Mouse (Mus musculus): ENCODE measurements around the gene Syne4.

Gene Syne4

GRCm38 (mm10) chr7:30314721-30315155, at the start of gene Syne4:
Syne4 (plus strand) TSS chr7:30314807.
- DNase-seq, result peak; percentile 66

GRCm38 (mm10) chr7:30265041-30265440, 49.6 kb upstream of the Syne4 start:
- DNase-seq, result no peak

- DNase-seq, result no peak
Observed at GRCm38 (mm10) chr7:30265531-30265930, 49.1 kb upstream of the Syne4 start.

- no peak for DNase-seq
Observed at GRCm38 (mm10) chr7:30265935-30266334, 48.7 kb upstream of the Syne4 start.

DNA sequence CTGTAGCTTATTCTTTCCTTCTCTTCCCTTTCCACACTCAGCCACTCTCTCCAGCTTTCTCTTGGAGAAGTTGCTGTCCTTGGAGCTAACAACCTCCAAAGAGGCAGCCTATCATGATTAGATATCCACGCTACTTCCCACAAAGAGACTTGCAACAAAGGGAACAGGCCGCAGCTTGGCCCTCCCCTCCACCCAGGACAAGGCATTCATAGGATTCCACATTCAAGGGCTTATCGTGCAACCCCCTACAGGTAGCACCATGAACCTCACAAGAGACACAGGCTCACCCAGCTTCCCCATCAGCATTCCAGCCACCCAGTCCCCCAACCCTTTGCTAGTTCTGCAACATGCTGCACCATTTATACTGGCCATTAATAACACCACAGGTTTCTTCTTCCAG, 47.8 kb upstream of the Syne4 start:
- DNase-seq, result no peak

DNA sequence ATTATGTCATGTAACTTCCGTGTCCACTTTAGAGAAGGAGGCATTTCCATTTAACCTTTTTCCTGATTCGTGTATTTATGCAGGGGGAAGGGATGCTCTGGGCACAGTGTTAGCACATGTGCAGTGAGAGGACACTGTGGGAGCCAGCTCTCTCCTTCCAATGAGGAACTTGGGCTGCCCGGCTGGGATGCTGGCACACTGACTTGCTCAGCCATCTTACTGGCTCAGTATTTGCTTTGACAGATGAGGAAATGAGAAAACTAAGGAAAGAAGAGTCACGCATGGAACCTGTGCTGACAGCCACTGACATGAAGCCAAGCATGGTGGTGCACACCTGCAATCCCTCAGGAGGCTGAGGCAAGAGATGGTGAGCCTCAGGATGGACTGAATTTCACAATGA, 45.0 kb upstream of the Syne4 start:
- DNase-seq, result no peak

GRCm38 (mm10) chr7:30274383-30274782, 40.2 kb upstream of the Syne4 start:
- no peak for DNase-seq

GRCm38 (mm10) chr7:30278911-30279310, 35.7 kb upstream of the Syne4 start:
- DNase-seq, result no peak

DNA sequence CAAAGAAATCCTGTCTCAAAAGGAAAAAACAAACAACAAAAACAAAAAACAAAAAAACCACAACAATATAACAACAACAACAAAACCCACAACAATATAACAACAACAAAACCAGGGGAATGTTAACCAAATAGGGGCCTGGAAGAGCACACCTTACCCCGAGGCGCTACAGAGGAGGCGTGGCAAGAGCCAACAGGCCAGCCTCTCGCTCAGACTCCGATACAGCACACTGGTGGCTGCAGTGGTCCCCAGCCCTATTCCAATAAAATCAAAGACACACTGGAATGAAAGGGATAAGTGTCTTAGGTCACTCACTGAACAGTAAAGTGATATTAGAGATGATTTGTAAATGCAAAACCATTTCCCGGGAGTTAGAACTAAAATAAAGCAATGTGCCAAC, 35.1 kb upstream of the Syne4 start:
- no peak for DNase-seq

GRCm38 (mm10) chr7:30279951-30280669, 34.5 kb upstream of the Syne4 start, which contains the start of the genes Thap8 and Wdr62:
Thap8 (plus strand) TSS chr7:30280094.
Wdr62 (minus strand) TSS chr7:30280419.
- peak; percentile 90 for DNase-seq

GRCm38 (mm10) chr7:30280670-30281138, 33.9 kb upstream of the Syne4 start:
- DNase-seq, result peak; percentile 91

- DNase-seq, result peak; percentile 26
Observed at GRCm38 (mm10) chr7:30281522-30281921, 33.1 kb upstream of the Syne4 start.

- peak; percentile 17 for DNase-seq
Observed at GRCm38 (mm10) chr7:30282740-30283139, 31.9 kb upstream of the Syne4 start.

- peak; percentile 91 for DNase-seq
Observed at GRCm38 (mm10) chr7:30286701-30287410, 27.8 kb upstream of the Syne4 start.

DNA sequence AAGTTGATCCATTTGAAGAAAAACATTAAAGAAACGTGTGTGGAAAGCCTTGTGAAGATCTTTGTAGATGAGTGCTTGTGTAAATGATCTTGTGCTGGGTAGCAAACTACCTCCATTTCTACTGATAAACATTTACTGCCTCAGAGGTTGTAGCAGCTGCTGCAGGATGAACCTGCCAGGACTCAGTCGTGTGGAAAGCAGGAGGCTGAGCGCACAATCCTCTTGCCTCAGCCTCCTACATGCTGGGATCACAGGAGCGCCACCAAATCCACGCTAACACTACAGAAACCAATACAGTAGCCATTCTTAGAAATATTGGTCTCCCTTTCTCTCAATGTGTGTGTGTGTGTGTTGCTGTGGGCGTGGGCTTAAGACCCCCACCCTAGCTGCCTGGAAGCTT, 26.6 kb upstream of the Syne4 start:
- peak; percentile 61 for DNase-seq

DNA sequence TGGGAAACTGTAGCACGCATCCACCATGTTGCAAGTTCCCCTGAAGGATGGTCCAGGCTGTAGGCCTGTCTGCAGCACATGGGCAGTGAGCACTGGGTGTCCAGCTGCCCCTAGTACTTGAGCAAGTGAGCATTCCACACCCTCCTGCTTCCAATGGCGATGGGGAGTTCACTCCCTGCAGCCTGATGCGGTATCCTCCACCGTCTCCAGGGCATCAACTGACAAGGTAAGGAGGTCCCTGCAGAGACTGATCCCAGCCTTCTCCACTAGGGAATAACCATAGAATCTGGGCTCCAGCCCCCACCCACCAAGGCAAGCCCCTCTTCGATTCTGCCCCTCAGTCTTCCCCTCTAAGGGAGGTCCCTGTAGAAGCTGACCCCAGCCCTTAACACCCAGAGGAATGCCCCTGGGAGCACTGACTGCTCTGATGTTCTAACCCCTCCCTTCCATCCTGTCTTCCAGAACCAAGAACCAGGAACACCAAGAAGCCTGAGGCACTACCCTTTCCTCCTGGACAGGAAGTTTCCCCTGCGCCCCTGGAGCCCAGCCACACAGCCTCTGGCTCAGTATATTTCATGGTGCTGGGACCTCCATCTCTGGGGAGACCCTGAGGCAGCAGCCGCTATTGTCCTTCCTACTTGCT, 25.4 kb upstream of the Syne4 start:
- peak; percentile 63 for DNase-seq

DNA sequence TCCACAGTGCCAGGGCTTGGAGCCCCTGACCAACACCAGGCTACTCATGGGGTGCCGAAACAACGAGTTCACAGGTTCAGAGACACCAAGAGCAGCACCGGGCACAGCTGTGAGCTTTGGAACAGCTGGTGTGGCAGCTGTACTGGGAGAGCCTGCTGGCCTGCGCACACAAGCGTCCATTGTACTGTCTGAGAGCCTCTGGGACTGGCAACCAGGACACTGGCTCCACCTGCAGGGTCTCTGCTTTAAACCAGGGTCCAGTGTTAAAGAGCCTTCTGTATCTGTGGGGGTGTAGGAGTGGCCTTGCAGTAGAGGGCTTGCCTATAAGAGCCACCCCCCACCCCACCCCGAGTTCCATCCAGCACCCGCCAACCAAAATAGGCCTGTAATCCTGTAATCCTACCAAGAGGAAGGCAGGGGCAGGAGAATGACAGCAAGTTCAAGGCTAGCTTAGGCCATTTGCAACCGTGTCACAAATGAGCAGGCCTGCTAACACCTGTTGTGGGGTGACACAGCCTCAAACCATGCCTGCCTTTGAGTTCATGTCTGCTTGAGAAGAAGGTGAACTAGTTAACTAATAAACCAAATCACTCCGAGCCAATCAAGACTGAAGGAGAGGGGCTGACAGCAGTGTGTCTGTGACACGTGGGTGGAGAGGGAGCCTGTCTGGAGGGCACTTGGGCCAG, 24.8 kb upstream of the Syne4 start:
- peak; percentile 40 for DNase-seq

DNA sequence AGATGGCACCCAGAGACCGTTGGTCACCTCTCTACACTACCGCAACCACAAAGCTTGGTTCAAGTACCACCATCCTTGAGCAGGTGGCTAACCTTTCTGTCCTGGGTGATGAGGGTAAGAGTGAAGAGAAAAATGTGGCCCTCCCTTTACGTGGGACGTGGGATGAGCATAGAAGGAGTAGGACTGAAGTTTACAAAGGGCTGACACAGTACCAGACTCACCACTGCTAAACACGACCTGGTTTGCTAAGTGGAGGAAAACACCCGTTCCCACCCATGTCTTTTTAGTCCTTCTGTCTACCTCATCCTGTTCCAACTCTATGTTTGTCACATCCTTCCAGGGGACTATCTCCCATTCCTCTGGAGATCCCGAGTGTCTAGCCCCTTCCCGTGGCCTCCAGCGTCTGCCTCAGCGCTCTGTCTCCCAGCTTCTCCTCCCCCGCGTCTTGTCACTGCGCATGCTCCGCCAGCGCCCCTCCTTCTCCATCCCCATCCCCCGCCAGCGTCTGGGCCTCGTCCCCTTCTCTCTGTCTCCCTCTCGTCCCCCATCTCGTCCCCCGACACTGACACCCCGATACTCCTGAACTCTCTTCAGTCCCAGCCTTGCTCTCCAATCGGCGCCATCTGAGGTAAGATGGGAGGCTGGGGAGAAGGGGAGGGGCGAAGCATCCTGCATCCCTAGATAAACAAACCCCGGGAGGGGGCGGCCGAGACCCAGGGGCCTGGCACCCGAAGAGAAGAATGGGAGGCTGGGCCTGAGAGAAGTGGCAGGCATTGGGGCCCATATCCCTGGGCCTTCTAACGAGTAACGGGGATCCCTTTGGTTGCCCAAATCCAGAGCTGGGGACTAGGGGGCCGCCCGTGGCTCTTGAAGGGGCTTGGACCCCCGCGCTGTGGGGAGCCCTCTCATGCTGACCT, 23.1 kb upstream of the Syne4 start, which contains the start of gene Clip3:
Gene Clip3, plus strand, starts transcription at position 514 of the 917 bp plus-strand sequence.
- DNase-seq, result peak; percentile 93

DNA sequence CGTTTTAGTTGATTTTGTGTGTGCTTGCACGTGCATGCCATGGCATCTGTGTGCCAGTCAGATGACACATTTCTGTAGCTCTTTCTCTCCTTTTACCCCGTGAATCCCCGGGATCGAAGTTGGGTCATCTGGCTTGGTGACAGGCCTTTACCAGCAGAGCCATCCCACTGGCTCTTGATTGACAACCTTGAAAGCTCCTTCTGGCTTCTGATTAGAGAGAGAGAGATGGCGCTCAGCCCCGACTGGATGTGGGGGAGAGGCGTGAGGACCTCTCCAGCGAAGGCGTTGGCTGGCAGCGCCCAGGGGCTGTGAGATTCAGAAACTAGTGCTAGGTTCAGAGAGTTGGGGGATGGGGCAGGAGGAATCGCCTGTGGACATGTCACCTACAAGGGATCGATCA, 20.8 kb upstream of the Syne4 start:
- peak; percentile 72 for DNase-seq

DNA sequence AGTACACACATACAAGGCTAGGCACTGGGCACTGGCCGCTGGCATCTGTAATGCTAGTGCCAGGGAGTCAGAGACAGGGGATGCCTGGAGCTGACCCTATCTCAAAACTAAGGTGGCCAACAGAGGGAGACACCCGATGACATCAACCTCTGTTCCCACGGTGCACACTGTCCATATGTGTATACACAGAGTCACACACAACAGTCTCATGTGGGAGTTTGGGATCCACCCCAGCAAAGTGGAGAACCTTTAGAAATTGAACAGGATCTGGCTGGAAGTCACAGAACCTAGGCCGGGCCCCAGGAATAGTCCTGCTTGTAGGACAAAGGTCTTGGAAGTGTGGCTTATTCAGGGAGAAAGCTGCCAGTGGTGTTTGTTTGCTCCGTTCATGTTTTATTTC, 20.3 kb upstream of the Syne4 start:
- DNase-seq, result peak; percentile 61

DNA sequence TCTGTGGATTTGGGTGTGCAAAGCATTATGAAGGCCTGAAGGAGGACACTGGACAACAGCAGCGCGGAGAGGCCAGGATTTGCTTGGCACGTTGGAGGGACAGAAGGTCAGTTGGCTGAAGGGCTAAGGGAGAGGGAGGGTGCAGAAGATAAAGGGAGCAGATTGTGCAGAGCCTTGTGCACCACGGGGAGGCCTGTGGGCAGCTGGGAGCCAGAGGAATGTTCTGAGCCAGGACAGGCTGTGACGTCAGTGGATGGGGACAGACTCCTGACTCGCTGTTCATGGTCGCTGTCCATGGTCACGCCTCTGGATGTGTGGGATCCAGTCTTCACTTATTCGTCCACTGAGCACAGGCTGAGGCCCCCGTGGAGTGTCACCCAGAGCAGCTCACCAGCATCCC, 19.5 kb upstream of the Syne4 start:
- DNase-seq, result peak; percentile 97

GRCm38 (mm10) chr7:30296816-30297215, 17.8 kb upstream of the Syne4 start:
- peak; percentile 62 for DNase-seq
